Mouse (Mus musculus) adrenal gland, postnatal 25 days (tissue): Measurements from ENCODE around the gene Blnk. TPM values are rescaled to one million over a fixed set of nuclear protein-coding genes. Genes with fewer than 3 reads are reported as not detected.
A peak's percentile ranks its signal among the peaks of the same experiment; 100 is the strongest.

ENCODE experiments used
- DNase-seq: peaks from one replicate; pipeline ENCODE4 v3.0.0; 2021; ENCODE audit warnings: mixed read lengths
- long read RNA-seq: library from polyadenylated mRNA; stranded (forward); transcript quantifications from one replicate; pipeline ENCODE4 v2.0.0, GENCODE M21; 2021
- total RNA-seq: library from RNA; stranded (reverse); gene quantifications from 2 replicates; pipeline ENCODE4 v1.2.3, GENCODE M21; 2021

The Blnk gene
- total RNA-seq = 0.91 TPM in 1 of 2 replicates, not detected in the other
- long read RNA-seq = 0 reads

GRCm38 (mm10) chr19:40994057-40994585, at the start of gene Blnk:
TSS of gene Blnk (minus strand) at chr19:40994535.
- DNase-seq = peak; percentile 32

- DNase-seq = no peak
Observed at GRCm38 (mm10) chr19:41039110-41039509, 44.8 kb upstream of the Blnk start.

DNA sequence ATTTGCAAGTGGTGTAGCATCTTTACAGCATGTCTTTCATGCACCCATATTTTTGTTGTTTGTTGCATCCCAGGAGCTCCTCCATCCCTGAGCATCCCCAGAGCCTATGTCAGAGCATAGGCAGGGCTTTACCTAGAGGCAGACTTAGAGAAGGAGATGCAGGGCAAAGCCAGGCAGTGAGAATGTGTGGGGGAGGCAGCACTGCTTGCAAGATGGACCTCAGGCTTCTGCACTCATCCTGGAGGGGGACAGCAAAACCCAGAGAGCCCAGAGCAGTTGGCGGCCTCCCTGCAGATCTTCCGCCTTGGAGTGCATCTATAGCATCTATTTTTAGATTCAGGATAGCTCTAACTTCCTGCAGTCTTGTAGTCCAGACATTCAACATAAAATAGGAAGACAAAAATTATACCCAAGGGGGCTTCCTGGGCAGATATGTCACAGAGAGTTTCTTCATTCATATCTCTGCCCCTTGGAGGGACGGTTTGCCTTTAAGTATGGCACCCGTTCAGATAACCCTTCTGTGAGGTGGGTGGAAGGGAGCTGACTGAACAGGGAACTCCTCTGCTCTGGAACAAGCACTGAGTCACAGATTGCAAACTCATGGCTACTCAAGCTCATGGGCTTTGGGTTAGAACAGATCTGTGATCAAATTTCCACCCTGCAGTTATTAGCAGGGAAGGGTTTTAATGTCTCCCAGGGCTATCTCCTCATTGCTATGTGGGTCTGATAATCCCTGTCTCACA, 41.6 kb upstream of the Blnk start:
- DNase-seq = no peak

DNA sequence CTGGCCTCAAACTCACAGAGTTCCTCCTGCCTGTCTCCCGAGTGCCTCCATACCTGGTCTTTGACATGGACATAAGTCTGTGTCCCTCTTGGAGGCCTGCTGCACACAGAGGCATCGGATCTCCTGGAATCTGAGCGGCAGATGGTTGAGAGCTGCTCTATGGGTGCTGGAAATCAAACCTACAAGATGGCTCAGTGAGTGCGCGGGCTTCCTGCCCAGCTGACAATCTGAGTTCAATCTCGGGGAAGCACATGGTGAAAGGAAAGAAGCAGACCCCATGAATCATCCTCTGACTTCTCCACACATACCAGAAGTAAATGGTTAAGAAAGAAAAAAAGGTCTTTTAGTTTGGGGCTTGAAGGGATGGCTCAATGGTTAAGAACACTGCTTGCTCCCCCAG, 37.5 kb upstream of the Blnk start:
- DNase-seq = no peak

DNA sequence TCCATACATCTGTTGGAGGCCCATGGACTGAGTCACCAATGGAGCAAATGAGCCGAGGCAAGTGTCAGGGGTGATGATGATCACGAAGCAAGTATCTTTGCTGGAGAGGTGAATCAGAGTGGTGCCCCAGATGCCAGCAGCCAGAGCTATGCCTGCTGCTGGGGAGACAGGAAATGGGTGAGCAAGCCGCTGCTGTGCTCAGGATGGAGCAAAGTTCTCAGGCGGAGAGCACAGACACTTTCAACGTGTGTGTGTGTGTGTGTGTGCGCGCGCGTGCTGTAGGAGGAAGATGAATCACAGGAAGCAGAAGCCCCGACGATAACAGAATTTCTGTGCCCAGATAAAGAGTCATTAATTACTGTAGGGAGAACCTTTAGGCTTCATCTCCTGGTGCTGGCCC, 36.7 kb upstream of the Blnk start:
- no peak for DNase-seq

- no peak for DNase-seq
Observed at GRCm38 (mm10) chr19:41030161-41030560, 35.8 kb upstream of the Blnk start.

- no peak for DNase-seq
Observed at GRCm38 (mm10) chr19:41029219-41029618, 34.9 kb upstream of the Blnk start, which contains the start of gene Dntt. TSS of gene Dntt (plus strand) at chr19:41029275.

DNA sequence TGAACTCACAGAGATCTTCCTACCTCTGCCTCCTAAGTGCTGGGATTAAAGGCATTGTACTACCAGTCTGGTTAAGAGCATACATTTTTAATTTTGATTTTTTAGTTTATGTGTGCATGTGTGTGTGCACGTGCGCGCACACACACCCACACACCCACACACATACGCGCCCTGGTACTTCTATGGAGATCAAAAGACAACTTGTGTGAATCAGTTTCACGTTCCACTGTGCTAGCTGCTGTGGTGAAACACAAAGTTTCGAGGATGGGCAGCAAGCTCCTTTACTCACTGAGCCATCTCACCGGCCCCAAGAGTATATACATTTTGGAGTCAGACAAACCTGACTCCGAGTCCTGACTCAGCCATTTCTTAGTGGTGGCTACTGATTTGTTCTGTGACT, 33.3 kb upstream of the Blnk start:
- no peak for DNase-seq

DNA sequence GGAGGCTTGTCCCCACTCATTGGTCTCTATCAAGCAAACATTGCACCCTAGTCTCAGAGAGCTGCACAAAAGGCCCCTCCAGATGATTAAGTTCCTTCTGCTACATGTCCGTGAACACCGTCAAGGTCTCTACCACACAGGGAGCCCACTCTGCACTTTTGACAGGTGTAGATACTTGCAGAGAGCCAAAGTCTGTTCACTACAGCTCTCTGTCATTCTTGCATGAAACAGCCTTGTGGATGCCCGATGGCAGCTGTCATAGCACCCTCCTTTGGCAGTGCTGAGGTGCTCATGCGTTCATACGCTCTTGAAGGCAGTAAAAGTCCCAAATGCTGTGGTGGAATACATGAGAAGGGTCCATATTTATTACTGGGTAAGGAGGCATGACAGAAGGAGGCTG, 32.7 kb upstream of the Blnk start:
- no peak for DNase-seq

DNA sequence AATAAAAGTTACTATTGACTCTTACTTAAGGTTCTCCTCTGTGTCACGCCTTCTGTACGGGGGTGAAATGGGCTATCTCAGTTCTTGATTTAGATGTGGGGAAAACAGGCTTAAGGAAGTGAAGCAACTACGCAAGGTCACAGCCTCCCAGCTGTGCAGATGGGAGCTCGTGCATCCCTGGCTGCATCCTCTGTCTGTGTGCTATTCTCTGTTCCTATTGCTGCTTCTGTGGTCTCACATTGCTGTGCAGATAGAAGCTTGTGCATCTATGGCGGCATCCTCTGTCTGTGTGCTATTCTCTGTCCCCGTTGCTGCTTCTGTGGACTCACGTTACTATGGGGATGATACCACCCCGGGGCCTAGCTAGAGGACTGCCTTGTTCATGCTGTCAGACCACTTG, 32.2 kb upstream of the Blnk start:
- no peak for DNase-seq

- DNase-seq = no peak
Observed at GRCm38 (mm10) chr19:41022244-41022643, 27.9 kb upstream of the Blnk start.

- DNase-seq = no peak
Observed at GRCm38 (mm10) chr19:41020537-41020936, 26.2 kb upstream of the Blnk start.

DNA sequence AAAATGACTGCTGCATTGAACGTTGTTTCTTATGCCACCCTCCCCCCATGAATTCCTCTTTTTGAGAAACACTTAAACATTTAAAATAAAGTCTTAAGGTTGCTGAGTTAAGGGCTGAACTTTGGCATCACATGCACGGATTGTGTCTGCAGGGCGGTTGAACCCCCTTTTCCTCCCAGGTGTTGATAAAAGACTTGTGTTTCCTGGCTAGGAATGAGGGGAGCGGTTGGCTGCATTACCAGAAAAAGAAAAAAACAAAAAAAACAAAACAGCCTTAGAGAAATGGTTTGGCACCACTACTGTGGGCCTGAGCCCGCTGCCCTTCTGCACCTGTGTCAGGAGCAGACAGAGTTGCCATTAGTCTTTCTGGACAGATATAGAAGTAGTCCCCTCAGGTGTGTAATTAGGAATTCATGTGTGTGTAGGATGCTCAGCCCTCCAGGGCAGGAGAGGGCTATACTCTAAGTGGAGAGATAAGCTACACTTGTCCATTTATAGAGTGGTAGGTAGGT, 24.9 kb upstream of the Blnk start:
- DNase-seq = no peak

- DNase-seq = no peak
Observed at GRCm38 (mm10) chr19:41015951-41016716, 21.8 kb upstream of the Blnk start.

DNA sequence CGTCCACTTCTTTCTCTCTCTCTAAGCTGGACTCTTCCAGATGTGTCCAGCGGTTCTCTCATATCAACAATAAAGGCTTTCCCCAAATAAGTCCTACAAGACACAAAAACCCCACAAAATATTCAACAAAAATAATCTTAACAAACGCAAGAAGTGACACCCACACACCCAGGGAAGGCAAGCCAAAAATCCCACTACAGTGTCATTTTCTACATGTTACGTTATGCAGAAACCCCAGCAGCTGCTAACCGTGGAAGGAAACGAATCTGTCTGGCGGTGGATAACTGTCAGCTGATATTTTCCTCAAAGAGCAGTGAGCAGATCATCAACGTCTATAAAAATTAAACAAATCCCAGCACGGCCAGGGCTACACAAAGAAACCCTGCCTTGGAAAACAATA, 19.7 kb upstream of the Blnk start:
- DNase-seq = no peak

- DNase-seq = no peak
Observed at GRCm38 (mm10) chr19:41013591-41013990, 19.3 kb upstream of the Blnk start.

- no peak for DNase-seq
Observed at GRCm38 (mm10) chr19:41011676-41012075, 17.3 kb upstream of the Blnk start.

GRCm38 (mm10) chr19:41008674-41009395, 14.5 kb upstream of the Blnk start:
- no peak for DNase-seq

DNA sequence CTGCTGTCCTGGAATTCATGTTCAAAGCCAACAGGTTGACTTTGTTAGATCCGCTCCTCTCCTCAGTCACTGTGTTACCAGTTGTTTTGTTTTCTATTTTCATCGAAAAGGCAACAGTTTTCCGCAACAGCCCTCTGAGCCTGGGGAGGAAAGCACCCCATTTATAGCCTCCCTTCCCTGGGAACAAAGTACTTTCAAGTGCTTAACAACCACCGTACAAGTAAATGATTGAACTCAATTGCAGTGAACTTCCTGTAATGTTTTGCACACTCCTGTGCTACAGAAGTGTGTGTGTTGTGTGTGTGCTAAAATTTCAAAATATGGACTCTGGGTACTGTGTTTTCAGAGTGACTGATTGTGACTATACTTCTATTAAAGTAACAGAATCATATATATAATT, 13.4 kb upstream of the Blnk start:
- no peak for DNase-seq

- DNase-seq = no peak
Observed at GRCm38 (mm10) chr19:41007326-41007725, 13.0 kb upstream of the Blnk start.

GRCm38 (mm10) chr19:41006621-41007020, 12.3 kb upstream of the Blnk start:
- no peak for DNase-seq

DNA sequence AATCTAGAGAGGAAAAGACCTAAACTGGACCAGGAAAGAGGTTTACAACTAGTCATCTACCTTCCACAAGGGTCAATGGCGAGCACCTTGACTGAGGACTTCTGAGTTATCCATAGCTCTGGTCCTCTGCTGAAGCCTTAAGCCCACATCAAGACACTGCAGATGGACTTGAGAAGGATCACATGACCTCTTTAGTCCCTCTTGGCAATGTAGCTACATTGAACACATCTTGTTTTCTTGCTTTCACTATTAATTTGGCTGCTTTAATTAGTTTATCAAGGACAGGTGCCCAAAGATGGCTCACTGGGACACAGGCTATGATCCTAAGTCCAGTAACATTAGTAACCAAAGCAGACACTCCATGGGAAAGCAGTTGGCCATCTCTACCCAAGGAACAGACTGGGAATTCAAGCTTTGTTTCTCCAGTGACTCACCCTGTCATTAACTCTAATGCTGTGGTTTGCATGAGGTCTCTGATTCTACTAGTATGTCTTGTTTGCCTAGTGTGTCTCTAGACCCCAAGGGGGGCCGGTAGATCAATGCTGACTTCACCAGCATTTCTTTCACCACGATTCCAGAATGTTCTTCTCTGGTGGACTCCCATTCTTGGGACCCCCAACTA, 9.5 kb upstream of the Blnk start:
- no peak for DNase-seq
